Mouse (Mus musculus): ENCODE results near the gene Olfr1161.
"Not testable (repeated sequence)": the region's sequence is repeated elsewhere in the genome, so short reads cannot be mapped to it uniquely, and the experiment has no call there.

Olfr1161 gene

GRCm38 (mm10) chr2:88022474-88022873 lies at the start of gene Olfr1161:
Gene Olfr1161, plus strand, starts transcription at chr2:88022774.
- DNase-seq = not testable (repeated sequence)

- no peak for DNase-seq
Measured at GRCm38 (mm10) chr2:87974563-87974962, 48.0 kb upstream of the Olfr1161 start, which contains the start of gene Olfr74. Gene Olfr74, minus strand, starts transcription at chr2:87974663.

DNA sequence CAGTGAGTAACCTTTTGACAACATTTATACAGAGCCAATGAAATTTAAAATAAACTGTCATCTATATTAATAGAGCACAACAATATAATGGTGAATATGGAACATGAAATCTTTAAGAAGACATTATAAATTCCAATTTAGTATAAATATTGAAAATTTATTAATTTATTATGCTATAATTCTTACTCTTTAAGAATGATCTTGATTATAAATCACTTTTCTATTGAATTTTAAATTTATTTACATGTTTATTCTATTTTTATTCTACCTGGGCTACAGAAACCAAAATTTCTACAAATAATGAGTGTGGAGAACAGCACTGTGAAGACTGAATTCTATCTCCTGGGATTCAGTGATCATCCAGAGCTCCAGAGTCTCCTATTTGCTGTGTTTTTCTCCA lies 32.8 kb upstream of the Olfr1161 start, which contains the start of gene Olfr1158:
Gene Olfr1158 (plus strand): TSS at position 301 of the 400 bp plus-strand sequence.
- DNase-seq = no peak

DNA sequence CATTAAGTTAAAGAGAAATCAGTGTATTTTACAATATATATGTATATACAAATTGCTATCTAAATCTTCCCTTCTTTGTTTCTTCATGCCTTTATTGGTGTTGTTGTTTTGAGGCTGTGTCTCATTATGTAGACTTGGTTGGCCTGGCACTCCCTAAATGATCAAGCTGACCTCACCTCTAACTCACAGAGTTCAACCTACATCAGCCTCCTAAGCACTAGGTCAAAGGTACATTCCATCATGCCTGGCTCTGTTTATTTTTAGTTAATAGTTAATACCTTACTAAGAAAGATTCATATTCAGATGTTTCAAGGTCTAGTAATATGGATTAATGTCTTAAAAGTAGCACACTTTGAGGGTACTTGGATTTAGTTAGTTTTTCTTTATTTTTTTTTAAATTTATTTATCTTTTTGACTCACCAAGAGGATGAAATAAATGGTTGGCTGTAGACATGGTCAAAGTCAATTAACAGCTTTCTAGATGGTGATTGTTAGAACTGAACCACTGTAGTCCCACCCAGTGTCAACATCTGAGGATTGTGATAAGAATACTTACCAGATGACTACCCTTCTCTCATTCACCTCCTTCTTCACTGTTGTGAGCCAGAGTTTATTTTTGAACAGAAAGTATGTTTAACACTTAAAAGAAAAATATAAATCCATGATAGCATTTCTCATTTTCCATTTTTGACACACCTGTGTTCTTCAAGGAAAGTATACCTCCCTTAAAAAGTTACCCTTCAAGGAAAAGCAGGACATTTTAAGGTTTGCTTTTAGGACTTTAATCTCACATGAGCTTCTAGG lies 14.9 kb upstream of the Olfr1161 start, which contains the start of gene Olfr1160:
Gene Olfr1160 (minus strand): TSS at position 754 of the 804 bp plus-strand sequence.
- no peak for DNase-seq

GRCm38 (mm10) chr2:88037599-88037998 lies 15.0 kb downstream of the Olfr1161 start, which contains the start of gene Olfr73:
Gene Olfr73, minus strand, starts transcription at chr2:88037699.
- no peak for DNase-seq

- no peak for DNase-seq
Measured at GRCm38 (mm10) chr2:88051029-88051428, 28.5 kb downstream of the Olfr1161 start, which contains the start of gene Olfr1162. Gene Olfr1162, minus strand, starts transcription at chr2:88051129.

- DNase-seq = no peak
Measured at GRCm38 (mm10) chr2:88063587-88063986, 41.0 kb downstream of the Olfr1161 start.

GRCm38 (mm10) chr2:88071730-88072129 lies 49.2 kb downstream of the Olfr1161 start, which contains the start of gene Olfr1163:
Gene Olfr1163, minus strand, starts transcription at chr2:88071830.
- DNase-seq = no peak
